Mouse (Mus musculus): ENCODE measurements around the gene Ntng1. TPM values are rescaled to one million over a fixed set of nuclear protein-coding genes. Genes with fewer than 3 reads are reported as not detected.

Ntng1 gene
- total RNA-seq (2021), result 10 to 100 TPM; 35.8 to 39.8 TPM
- long read RNA-seq, experiment 1, partial matches to known transcripts, result 0 of 2 reads
- long read RNA-seq, experiment 1, other reads (novel, unspliced or antisense), result 0 of 2 reads
- long read RNA-seq, experiment 2, partial matches to known transcripts, result 0 of 2 reads
- long read RNA-seq, experiment 2, other reads (novel, unspliced or antisense), result 2 of 2 reads

GRCm38 (mm10) chr3:110143206-110144061, at the start of gene Ntng1:
Gene Ntng1, minus strand, starts transcription at chr3:110144011.
- H3K4me3 ChIP-seq, result peak within 1 kb of the TSS; percentile 77
- peak within 1 kb of the TSS; percentile 86 for H3K27ac ChIP-seq
- DNase-seq (ENCODE audit: low spot score in 2 of 2), result peak in 1 of 2 experiments; percentile 30
- no peak for TF ChIP-seq CTCF (conservative IDR thresholded peaks at IDR 0.05)

- TF ChIP-seq CTCF (conservative IDR thresholded peaks at IDR 0.05), result no peak
- H3K27ac ChIP-seq, result no peak overlapping the region
- DNase-seq (ENCODE audit: low spot score in 2 of 2), result no peak
- H3K4me3 ChIP-seq, result no peak overlapping the region
Observed at GRCm38 (mm10) chr3:110187401-110187948, 43.7 kb upstream of the Ntng1 start.

- Histone ChIP-seq H3K27ac (no peak overlapping the region), H3K4me3 (no peak overlapping the region)
- TF ChIP-seq CTCF (conservative IDR thresholded peaks at IDR 0.05), result no peak
- no peak for DNase-seq (ENCODE audit: low spot score in 2 of 2)
Observed at GRCm38 (mm10) chr3:110149089-110149488, 5.3 kb upstream of the Ntng1 start.

- Histone ChIP-seq H3K4me3 (peak overlapping the region; percentile 77), H3K27ac (no peak overlapping the region)
- DNase-seq (ENCODE audit: low spot score in 2 of 2), result no peak
- TF ChIP-seq CTCF (conservative IDR thresholded peaks at IDR 0.05), result no peak
Observed at GRCm38 (mm10) chr3:110144301-110145055, 667 bp upstream of the Ntng1 start.

- DNase-seq (ENCODE audit: low spot score in 2 of 2), result peak in 1 of 2 experiments; percentile 38
- Histone ChIP-seq H3K4me3 (peak overlapping the region; percentile 77), H3K27ac (peak overlapping the region; percentile 86)
- TF ChIP-seq CTCF (conservative IDR thresholded peaks at IDR 0.05), result no peak
Observed at GRCm38 (mm10) chr3:110142314-110143205, 1.3 kb downstream of the Ntng1 start.

- peak overlapping the region; percentile 86 for H3K27ac ChIP-seq
- peak overlapping the region; percentile 77 for H3K4me3 ChIP-seq
- peak; percentile 72 to 81 for DNase-seq (ENCODE audit: low spot score in 2 of 2)
- TF ChIP-seq CTCF (conservative IDR thresholded peaks at IDR 0.05), result peak; percentile 87
Observed at GRCm38 (mm10) chr3:110141351-110142302, 2.2 kb downstream of the Ntng1 start.

GRCm38 (mm10) chr3:110136115-110136514, 7.7 kb downstream of the Ntng1 start:
- no peak for DNase-seq (ENCODE audit: low spot score in 2 of 2)
- TF ChIP-seq CTCF (conservative IDR thresholded peaks at IDR 0.05), result no peak
- no peak overlapping the region for H3K27ac ChIP-seq
- no peak overlapping the region for H3K4me3 ChIP-seq

- H3K4me3 ChIP-seq, result no peak overlapping the region
- DNase-seq (ENCODE audit: low spot score in 2 of 2), result no peak
- no peak for TF ChIP-seq CTCF (conservative IDR thresholded peaks at IDR 0.05)
- H3K27ac ChIP-seq, result no peak overlapping the region
Observed at GRCm38 (mm10) chr3:110133150-110133549, 10.7 kb downstream of the Ntng1 start.

GRCm38 (mm10) chr3:110132289-110132688, 11.5 kb downstream of the Ntng1 start:
- no peak for TF ChIP-seq CTCF (conservative IDR thresholded peaks at IDR 0.05)
- no peak for DNase-seq (ENCODE audit: low spot score in 2 of 2)
- H3K27ac ChIP-seq, result no peak overlapping the region
- H3K4me3 ChIP-seq, result no peak overlapping the region

GRCm38 (mm10) chr3:110131043-110131891, 12.5 kb downstream of the Ntng1 start:
- Histone ChIP-seq H3K27ac (peak overlapping the region; percentile 54), H3K4me3 (peak overlapping the region; percentile 53)
- no peak for TF ChIP-seq CTCF (conservative IDR thresholded peaks at IDR 0.05)
- no peak for DNase-seq (ENCODE audit: low spot score in 2 of 2)
